Mouse (Mus musculus): ENCODE results near the gene Fxyd6. TPM values are rescaled to one million over a fixed set of nuclear protein-coding genes. Genes with fewer than 3 reads are reported as not detected.

Fxyd6 gene
- 10 to 100 TPM; 61.2 to 65.6 TPM for total RNA-seq (2021)
- long read RNA-seq, experiment 1, transcript Fxyd6-203 (8 exons, 1,789 nt): major isoform, 68 of 126 reads
- long read RNA-seq, experiment 1, transcript Fxyd6-201 (8 exons, 1,788 nt): minor isoform, 51 of 126 reads
- long read RNA-seq, experiment 1, partial matches to known transcripts: 0 of 126 reads
- long read RNA-seq, experiment 1, other reads (novel, unspliced or antisense): 7 of 126 reads
- long read RNA-seq, experiment 2, transcript Fxyd6-203 (8 exons, 1,789 nt): major isoform, 75 of 136 reads
- long read RNA-seq, experiment 2, transcript Fxyd6-201 (8 exons, 1,788 nt): minor isoform, 50 of 136 reads
- long read RNA-seq, experiment 2, partial matches to known transcripts: 3 of 136 reads
- long read RNA-seq, experiment 2, other reads (novel, unspliced or antisense): 8 of 136 reads

DNA sequence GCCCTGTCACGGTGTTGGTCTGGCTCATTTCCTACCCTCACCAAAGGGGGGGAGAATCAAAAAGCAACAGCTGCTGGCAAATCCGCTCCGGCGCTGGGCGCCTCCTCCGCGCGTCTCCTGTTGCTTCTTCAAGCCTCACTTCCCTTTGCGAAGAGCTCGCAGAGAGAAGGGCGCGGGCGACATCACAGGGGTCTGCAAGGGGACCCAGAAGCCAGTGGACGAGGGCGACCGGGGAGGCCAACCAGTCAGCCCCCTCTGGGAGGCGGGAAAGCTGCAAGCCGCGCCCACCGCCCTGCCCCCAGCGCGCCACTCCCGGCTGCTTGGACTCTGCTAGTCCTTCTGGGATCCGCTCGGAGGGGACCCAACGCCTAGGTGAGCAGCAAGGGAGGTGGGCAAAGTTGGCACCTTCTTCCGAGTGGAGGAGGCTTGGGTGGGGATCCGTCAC lies at the start of gene Fxyd6:
Fxyd6 (plus strand) TSS at position 69 of the 445 bp plus-strand sequence.
- peak; percentile 69 for DNase-seq

DNA sequence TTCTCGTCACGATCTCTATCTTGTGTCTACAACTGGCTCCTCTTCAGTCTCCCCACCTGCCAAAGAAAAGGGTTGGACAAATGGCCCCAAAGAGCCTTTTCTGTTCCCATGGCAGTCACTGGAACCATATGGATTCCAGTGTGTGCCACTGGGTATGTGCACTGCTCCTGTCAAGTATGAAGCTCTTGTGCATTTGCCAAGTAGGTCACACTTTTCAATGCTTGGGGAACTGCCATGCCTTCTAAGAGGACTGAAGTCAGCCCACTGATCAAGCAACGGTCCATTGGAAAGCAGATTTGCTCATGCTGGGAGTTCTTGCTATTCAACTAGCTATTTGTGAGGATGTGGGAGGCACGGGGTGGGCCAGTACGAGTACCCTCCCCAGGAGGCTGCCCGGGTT lies 48.5 kb upstream of the Fxyd6 start:
- DNase-seq: no peak

DNA sequence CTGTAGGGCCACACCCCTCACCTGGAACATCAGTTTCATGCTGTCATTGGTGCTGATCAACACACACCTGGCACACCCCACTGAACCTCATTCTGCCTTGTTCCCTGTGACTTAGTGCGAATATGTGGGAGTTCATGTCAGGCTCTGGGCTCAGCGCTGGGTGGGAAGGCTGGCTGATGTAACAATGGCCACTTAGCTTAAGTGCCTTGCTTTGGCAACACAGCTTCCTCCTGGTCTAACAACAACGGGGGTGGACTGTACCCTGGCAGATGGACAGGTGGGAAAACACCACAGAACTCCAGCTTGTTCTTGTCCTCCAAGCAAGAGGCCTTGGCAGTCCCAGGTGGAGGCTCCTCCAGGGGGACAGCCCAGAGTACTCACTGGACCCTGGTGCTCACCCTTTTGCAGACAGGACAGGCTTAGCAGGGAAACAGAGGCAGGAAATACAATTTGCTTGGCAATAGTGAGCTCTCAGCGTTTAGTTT lies 48.0 kb upstream of the Fxyd6 start:
- DNase-seq: no peak

DNA sequence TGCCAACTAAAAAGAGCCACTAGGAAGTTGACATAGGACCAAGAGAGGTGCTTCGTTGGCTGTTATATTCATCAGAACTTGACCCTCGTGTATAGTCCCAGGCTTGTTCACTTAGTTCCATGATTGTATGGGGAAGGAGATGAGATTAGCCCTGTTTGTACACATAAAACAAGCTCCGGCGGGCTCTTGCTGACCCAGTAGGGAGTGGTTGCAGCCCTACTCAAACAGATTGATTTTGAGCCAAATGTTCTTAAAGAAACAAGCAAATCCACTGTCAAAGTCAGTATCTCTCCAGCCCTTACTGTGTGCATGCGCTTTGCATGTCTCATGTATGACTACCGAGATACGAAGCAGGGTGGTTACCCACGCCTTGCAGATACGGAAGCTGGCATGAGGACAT lies 43.6 kb upstream of the Fxyd6 start:
- no peak for DNase-seq

DNA sequence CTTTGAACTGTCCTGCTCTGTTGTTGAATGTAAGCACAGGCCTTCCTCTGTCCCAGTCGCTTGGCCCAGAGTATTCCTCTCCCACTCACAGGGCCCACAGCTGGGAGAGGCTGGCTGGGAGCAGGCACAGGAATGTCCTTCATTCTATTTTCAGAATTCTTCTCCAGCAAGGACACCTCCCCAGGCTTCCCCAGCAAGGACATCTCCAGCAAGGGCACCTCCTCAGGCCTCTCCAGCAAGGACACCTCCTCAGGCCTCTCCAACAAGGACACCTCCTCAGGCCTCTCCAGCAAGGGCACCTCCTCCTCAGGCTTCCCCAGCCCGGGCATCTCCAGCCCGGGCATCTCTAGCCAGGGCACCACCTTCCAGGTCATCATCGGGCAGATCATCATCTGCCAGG lies 41.7 kb upstream of the Fxyd6 start:
- no peak for DNase-seq

DNA sequence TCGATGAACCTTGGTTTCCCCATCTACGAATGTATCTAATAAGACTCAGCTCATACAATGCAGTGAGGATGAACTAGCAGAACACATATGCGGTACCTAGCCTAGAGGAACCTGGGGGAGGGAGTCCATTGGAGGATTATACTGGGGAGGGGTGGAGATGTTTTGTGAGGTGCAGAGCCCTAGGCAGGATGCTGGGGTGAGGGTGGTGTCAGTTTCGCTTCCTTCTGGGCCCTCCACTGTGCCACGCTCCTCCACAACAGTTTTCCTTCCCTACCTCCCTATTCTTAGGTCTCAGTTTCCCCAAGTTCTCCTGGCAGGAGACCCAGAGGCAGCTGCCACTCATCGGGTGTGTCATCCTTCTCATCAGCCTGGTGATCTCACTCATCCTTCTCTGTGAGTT lies 40.4 kb upstream of the Fxyd6 start:
- no peak for DNase-seq

DNA sequence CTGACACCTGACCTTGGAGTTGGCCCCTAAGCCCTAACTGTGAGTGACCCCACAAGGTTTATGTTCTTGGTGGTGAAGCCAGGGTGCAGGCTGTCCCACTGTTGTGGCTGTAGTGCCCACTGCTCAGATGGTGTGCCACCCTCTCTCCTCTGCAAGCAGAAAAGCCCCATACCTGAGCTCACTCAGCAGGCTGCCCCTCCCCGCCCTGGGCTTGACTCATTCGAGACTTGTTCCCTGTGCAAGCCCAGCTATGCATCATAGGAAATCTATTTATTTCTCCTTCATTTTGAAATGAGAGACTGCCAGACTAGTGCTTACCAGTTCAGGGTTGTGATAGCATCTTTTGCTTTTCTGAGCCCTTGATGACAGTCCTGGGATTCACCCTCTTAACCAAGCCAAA lies 32.6 kb upstream of the Fxyd6 start:
- DNase-seq: no peak

DNA sequence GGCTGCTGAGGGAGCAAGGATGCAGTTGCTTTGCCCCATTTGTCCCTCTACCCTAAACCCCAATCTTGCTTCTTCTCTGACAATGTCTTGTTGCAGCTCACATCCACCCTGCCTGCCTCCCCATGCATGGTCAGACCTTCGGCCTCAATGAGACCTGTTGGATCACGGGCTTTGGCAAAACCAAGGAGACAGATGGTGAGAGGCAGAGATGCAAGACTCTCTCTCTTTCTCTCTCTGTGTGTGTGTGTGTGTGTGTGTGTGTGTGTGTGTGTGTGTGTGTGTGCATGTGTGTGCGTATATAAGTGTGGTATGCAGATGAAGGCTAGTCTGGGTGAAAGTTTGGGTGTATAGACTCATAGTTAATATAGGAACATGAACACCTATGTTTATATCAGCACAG lies 26.9 kb upstream of the Fxyd6 start:
- no peak for DNase-seq

DNA sequence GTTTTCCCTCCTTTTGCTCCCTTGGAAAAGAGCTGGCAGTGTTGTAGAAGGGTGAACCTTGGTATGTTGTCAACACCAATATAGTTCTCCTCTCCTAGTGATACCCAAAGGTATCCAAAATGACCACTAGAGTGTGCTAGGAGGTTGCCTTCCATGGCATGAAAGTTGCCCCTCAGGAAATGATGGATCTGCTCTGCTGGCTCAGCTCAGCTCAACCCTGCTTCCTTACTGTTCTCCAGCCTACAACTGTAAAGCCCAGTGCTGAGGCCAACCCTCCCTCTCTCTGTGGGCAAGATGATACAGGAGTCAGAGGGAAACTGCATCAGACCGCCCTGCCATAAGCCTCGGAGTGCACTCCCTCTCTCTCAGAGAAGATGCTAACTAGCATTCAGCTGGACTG lies 24.5 kb upstream of the Fxyd6 start:
- no peak for DNase-seq

DNA sequence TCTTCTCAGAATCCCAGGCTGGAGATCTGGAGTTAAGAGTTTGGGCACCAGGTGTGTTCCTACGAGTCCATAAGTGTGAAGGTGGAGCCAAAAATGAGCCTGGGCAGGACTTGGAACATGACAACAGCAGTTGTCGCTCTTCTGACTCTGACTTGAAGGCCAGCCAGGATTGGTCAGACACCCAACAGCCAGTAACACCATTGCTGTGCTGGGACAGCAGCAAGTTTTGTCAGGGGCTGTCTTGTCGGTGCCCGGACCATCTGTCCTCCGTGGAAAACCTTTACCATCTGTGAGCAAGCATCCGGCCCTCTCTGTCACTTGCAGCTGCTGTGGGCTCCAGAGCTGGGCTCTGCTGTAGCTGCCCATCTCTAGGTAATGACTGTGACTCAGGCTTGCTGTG lies 23.7 kb upstream of the Fxyd6 start:
- peak; percentile 25 for DNase-seq

DNA sequence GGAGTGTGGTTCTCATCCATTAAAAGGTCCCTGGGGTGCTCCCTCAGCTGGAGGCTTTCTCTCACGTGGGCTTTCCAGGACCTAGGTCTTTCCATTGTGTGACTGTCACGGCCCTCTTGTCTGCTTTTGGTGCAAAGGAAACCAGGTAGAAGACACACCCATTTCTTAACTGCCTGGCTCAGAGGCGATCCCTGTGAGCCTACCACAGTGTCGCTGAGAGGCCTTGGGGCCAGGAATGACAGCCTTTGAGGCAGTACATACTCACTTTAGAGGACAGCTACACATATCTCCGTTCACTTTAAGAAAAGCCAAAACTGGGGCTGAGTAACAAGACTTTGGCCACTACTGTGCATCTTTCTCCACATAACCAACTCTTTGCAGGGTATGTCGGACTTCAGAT lies 21.4 kb upstream of the Fxyd6 start:
- no peak for DNase-seq

DNA sequence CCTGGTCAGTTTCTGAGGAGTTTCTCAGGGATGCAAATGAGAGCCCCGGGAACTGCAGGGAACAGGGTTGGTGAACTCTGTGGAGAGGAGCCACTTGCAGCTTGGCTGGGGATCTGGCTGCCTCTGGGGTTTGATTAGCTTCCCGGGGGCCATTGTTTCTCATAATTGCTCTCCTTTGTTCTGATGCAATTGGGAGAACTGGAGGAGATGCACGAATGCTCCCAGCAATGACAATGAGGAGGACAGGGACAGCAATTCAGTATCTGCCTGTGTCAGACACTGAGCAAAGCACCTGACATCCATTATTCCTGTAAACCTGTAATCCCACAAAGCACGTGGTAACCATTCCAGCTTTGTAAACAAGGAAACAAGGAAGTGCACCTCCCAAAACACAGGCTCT lies 20.8 kb upstream of the Fxyd6 start:
- DNase-seq: no peak

DNA sequence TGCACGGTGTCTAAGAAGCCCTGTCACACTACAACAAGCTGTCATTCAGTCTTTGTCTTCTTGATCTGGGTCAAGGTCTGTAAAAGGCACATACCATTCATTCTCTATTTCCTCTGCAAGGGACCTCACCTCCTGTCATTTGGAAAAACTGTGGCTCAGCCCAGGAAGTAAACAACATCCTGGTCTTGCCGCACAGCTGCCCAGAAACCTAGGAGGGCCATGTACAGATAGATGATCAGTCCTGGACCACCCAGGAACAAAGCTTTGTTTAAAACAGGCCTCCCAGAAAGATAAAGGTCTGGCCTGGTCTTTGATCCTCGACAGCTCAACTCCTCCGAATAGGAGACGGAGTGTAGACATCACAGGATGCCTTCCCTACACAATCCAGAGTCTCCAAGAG lies 20.1 kb upstream of the Fxyd6 start:
- DNase-seq: no peak

DNA sequence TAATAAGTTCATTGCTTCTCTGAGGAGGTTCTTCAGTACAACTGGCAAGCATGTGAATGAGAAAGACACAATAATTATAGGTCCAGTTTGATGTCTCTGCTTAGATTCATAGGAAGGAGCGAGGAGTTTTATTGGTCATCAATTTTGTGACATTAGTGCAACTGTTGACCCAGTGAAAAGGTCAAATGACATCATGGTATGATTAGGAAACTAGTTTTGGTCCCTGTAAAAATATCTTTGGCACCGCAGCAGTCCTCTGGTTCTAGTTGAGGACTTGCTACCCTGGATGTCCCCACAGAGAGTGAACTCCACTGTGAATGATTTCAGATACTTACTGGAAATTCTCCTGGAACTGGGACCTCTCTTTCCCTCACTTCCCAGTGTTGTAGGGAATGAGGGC lies 14.8 kb upstream of the Fxyd6 start:
- no peak for DNase-seq

DNA sequence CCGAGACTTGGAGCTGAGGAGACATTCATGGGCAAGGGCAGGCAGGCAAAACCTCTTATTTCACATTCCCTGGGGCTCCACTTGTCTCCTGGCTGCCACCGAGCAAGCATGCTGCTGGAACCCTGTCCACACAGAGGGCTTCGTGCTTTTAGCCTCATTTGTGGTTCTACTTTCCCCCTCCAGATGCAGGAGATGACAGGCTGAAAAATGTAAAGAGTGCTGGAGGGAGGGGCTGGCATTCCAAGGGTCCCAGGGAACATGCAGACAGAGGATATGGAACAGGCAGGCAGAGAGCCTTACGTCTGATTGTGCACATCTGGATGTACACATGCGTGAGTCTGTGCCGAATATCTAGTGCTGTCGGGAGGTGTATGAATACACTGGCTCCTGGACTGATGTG lies 11.6 kb upstream of the Fxyd6 start:
- no peak for DNase-seq

DNA sequence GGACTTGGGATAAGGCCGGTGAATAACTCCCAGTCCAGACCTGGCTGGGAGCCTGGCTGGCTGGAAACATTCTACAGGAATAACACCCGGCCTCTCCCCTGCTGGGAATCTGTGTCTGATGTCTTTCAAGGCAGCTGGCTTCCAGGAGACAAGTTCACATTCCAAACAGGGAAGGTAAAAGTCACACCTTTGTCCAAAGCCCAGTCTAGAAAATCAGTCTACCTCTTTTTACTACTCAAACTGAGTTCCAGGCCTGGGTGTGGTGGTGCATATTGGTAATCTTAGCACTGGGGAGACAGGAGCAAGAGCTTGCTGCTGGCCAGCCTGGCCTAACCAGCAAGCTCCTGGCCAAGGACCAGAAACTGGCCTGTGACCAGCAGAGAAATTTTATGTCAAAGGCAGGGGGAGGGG lies 7.9 kb upstream of the Fxyd6 start:
- DNase-seq: peak; percentile 39

DNA sequence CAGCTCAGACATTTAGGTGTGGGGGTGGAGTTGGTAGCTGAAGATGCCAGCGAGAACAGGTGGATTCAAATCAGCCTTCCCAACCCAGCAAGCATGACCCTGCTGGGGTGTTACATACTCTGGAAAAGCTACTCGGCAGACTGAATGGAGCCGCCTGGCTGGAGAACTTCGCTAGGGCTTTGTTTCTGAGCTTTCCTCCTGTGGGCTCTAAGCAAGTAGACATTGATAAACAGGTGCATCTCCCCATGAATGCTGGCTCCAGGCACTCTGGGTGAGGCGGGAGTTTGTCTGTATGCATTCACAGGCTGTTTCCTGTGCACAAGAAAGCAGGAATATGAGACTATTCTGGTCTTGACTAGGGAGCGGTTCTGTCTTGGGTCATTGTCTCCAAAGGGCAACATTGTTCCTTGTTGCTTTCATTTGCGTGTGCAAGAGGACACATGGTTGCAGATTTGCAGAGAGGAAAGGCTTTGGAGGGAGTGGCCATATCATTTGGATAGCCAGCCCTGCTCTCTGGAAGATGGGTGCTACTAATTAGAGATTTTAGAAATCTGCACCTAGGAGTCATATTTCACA lies 6.3 kb upstream of the Fxyd6 start:
- no peak for DNase-seq

DNA sequence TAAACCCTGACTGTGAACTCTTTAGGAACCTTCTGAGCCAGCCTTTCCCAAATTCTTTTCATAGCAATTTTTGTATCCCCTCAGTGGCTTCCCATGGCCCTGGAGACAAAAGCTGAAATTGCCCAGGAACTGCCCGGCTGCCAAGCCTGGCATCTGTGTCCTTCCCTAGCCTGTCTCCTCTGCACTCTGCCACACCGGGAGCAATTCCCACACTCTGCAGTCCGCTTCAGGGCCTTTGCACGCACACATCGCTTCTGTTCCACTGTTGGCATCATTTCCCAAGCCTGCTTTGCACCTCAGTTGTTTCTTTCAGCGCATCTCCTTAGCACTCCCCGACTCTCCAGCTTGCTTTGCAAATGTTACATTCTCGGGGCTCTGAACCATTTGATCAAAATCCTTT lies 2.3 kb upstream of the Fxyd6 start:
- no peak for DNase-seq

DNA sequence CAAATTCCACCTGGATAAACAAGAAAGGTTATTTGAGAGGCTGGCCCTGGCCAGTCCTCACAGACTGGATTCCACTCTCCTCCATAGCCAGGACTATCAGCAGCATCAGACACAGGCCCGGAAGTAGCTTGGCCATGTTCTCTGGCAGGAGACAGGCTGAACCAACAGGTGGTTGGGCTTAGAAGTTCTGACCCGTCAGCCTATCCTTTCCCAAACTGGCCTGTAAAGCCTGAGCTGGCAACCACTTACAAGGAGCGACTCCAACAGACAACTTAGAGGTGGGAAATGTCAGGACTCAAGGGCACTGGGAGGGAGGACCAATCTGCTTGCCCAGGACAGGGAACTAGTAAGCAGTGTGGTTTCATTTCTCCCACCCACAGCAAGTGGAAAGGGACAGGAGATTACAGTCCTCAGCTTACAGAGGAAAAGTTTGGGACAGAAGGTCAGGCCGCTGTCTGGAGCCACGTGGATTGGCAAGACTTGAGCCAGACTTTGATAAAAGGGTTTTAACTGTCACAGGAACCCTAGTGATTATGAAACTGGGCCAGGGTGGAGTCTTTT lies 1.6 kb upstream of the Fxyd6 start:
- peak; percentile 23 for DNase-seq

DNA sequence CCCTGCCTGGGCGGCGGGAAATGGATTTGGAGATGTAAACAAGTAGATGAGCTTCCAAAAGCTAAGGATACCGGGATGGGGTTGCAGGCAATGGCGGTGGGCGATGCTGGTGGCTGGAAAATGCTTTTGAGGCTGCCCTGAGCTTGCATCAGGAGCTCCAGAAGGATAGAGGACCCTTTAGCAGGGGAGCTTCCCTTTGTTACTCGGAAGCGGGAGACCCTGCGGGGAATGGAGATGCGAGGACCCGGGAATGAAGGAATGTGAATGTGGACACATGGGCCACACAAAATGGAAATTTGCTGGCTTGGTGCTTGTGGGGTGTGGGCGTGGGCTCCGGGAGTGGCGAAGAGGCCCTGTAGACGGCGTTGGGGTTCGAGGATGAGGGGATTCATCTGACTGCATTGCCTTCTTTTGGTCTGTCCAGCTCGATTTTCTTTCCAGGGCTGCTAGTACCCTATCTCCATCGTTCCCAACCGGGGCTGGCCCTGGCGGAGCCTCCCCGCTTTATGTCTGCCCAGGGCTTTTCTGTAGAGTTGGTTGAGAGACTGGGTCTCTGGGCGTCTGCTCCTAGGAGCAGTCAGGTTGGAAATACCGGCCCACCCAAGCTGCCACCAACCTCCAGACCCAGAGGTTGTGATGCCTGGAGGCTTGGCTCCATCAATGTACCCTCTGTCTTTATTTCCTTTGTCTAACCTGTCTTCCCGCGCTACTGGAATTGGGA lies 791 bp downstream of the Fxyd6 start:
- no peak for DNase-seq

DNA sequence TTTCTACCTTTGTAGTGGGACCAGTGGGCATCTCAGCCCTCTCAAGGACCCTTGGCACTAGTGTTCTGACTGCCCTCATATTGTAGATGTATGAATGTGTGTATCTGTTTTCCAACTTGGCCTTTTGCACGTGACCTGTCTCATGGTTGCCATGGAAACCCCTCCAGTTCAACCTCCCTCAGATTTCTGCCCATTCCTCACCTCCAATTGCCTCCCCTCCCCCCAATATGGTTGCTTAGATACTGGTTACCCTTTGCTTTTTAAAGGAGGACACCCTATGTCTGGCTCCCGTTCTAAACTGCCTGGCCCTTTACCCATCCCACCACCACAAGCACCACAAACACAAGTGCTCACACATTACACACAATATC lies 1.3 kb downstream of the Fxyd6 start:
- DNase-seq: no peak

DNA sequence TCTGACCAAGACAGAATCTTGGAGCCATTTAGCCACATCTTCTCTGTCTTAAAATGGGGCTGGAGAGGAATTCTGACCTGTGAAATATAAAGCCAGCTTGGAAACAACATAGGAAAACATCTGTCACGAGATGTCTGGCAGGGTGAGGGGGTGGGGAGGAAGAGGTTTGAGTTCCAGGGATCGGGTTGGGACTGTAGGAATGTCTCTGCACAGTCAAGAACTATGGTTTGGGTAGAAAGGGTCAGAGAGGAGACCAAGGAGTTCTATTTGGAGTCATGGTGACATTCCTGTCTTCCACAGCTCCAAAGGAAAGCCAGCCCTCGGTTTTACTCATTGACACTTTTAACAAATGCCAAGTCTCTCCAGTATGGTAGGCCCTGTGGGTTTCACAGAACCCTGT lies 3.9 kb downstream of the Fxyd6 start:
- no peak for DNase-seq

DNA sequence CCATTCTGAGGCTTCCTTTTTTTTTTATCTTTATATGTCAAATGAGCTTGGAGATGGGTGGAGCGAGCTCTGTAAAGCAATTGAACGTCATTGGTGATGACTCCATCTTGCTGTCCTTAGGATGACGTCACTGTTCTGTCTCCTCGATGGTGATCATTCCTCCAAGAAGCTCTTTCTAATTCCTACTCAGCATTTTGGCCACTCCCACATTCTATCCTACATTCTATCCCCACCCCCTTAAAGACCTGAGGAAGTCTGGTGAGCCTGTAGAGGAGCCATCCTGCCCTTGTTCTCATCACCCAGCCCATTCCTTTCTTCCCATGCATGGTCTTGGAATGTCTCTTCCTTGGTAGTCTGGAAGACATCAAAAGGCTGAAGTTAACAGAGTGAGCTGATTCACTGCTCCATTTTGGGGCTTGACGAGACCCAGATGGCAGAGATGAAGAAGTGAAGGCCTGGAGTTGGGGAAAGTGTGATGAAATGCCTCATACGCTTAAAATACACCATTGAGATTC lies 5.1 kb downstream of the Fxyd6 start:
- DNase-seq: no peak

Measured in gastrocnemius, postnatal 10 days (tissue).